Mouse (Mus musculus) lung, adult 2 months (tissue): ENCODE data around the gene Zfp280c. TPM values are rescaled to one million over a fixed set of nuclear protein-coding genes. Genes with fewer than 3 reads are reported as not detected.
A peak's percentile ranks its signal among the peaks of the same experiment; 100 is the strongest.

Experiments
- DNase-seq: peaks from one replicate; pipeline ENCODE4 v3.0.0; 2022
- H3K4me1 ChIP-seq: fragments of 200-500 bp; 2 replicates; pipeline ENCODE4 v1.6.1; 2011; ENCODE audit warnings: low read length; ENCODE audit not compliant: control insufficient read depth, insufficient read depth
- H3K4me3 ChIP-seq: fragments of 200-500 bp; replicated peaks from 2 replicates; pipeline ENCODE3; 2011; ENCODE audit warnings: low read depth, mild to moderate bottlenecking, control low read depth, low read length; ENCODE audit errors: extremely low read depth
- CTCF ChIP-seq: fragments of 200-500 bp; IDR thresholded peaks from 2 replicates; pipeline ENCODE4 v1.5.1; 2011; ENCODE audit warnings: mild to moderate bottlenecking, low read length, control low read depth; ENCODE audit not compliant: insufficient read depth
- POLR2A ChIP-seq: fragments of 200-500 bp; IDR thresholded peaks from 2 replicates; pipeline ENCODE4 v1.6.1; 2011; ENCODE audit warnings: low read depth, mild to moderate bottlenecking, control low read depth, low read length, borderline replicate concordance; ENCODE audit errors: extremely low read depth
- WGBS: fragments of 180-500 bp; shearing (Covaris S2); methylation state at CpG from one replicate; pipeline ENCODE4 v1.1.7; 2018; 5-methylcytosine and 5-hydroxymethylcytosine counted together
- polyA plus RNA-seq: library from polyadenylated mRNA; depleted of rRNA; stranded (reverse); fragments of >200 nt; gene quantifications from 2 replicates; pipeline ENCODE4 v1.2.3, GENCODE M21; 2012; rRNA removed

The Zfp280c gene
- polyA plus RNA-seq, 1 experiment = 4.1 TPM

DNA sequence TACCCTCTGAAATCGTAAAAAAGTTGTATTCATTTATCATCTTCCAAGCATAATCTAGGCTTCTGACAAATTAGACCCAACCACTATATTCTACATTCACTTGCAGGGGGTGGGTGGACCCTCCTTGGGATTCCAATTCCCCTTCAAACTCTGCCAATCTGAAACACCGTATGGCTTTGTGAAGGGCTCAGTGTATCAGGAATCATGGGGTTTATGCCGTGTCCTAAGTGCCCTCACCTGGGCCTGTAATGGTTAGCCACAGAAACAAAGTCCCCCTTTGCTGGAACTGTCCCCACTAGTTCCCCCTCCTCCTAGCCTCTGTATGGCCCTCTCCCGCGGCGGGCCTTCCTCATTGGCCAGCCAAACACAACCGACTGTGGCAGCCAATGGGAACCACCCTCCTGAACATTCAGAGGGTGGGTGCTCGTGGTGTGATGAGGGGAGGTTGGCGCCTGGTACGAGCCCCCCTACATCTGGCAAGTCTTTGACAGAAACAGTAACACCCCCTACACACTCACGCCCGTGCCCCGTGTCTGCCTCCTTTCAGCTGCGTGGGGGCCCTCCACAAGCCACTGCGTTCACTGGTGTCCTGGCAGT is 76.0 kb downstream of the Zfp280c start:
- TF ChIP-seq POLR2A (no peak), CTCF (no peak)
- no peak for DNase-seq
- 51% methylated on average over 15 of the region's 15 CpGs for WGBS
- peaks cover 4% of the 10 kb centered on the region; the same call in 1 of the 2 replicates for H3K4me1 ChIP-seq
- H3K4me3 ChIP-seq = no peak overlapping the region

DNA sequence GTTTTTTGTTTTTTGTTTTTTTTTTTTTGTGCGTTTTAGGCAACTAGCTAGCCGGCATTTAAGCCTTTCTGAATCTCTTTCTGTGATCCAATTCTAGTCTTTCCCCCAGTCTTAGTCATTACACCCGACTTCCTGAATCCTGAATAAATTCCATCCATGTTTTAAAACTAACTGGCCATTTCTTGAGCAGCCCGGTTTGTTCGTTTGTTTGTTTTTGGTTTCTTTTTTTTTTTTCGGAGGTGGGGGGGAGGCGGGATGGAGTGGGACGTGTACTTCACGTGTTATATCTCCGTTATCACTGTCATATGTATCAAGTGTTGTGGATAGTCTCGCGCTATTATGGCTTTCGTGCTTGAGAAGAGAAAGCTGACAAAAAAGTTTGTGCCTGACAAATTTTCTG is 80.5 kb downstream of the Zfp280c start:
- Histone ChIP-seq H3K4me3 (peak overlapping the region; percentile 81), H3K4me1 (no peaks in the 10 kb centered on the region)
- TF ChIP-seq CTCF (no peak), POLR2A (no peak)
- 31% methylated on average over 13 of the region's 13 CpGs for WGBS
- DNase-seq = no peak

DNA sequence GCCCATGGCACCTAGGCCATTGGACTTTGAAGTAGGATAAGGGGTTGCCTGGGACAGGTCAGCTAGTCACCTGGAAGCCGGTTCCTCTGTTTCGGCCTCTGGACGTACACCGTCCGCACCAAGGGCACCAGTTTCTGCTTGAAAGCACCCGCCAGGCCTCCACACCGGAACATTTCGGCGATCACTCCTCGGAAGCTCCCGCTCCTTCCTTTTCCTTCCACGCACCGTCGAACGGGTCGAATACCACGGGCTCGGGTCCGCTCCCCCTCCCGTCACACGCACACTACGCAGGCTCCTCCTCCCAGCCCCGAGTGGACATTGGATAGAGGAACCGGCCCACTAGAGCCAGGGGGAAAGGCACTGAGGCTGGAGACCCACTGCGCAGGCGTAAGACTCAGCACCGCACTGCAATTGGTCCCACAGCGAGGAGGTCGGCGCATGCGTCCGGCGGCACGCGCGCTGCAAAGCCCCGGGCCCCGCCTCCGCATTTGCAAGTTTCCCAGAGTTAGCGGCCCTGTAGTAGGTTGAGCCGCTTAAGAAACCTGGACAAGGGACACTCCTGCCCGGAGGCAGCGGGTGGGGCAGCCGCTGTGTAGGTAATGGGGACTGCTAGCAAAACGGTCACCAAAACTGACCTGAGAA is 81.0 kb downstream of the Zfp280c start, which contains the start of gene Aifm1:
TSS of gene Aifm1 (minus strand) at position 398 of the 642 bp plus-strand sequence.
- WGBS = 36% methylated on average over 45 of the region's 45 CpGs
- peak; percentile 64; the same call in 1 of the 2 replicates for TF ChIP-seq POLR2A
- no peak for TF ChIP-seq CTCF
- peak; percentile 79 for DNase-seq
- peak within 1 kb of the TSS; percentile 84 for H3K4me3 ChIP-seq
- H3K4me1 ChIP-seq = no peaks in the 10 kb centered on the region

DNA sequence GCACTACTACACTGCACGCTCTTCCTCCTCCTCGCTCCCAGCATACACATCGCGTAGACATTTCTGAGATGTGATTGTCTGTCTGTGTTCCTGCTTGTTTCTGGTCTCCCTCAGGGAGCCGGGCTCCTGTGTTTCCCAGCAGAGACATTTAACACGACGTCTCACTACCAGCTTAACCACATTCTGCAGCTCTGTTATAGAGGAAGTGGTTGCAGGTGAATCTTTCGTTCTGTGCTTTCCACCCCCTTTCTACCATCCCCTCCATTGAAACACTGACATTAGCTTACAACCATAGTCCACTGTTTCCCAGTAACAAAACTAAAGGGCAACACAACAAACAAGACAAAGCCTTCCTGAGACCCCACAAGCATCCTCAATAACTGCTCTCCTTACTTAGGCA is 100.5 kb downstream of the Zfp280c start:
- no peak for DNase-seq
- TF ChIP-seq CTCF = no peak
- no peak for TF ChIP-seq POLR2A
- 91% methylated on average over 8 of the region's 8 CpGs for WGBS
- H3K4me3 ChIP-seq = no peak overlapping the region
- no peaks in the 10 kb centered on the region for H3K4me1 ChIP-seq

Other genes with a start within 250 kb of the Zfp280c start
- gene Elf4, start 131.4 kb downstream of the Zfp280c start, polyA plus RNA-seq = 15.9 and 16.8 TPM in 2 replicates
- 4.3 and 10.6 TPM in 2 replicates for gene Aifm1, start 80.9 kb downstream of the Zfp280c start, polyA plus RNA-seq
- 0.61 and 0.83 TPM in 2 replicates for gene Rab33a, start 75.2 kb downstream of the Zfp280c start, polyA plus RNA-seq
- gene Slc25a14, start 28.9 kb upstream of the Zfp280c start, polyA plus RNA-seq = 2.0 and 2.8 TPM in 2 replicates
- gene Gpr119, start 80.0 kb upstream of the Zfp280c start, polyA plus RNA-seq = not detected in 2 replicates
- gene Rbmx2, start 100.5 kb upstream of the Zfp280c start, polyA plus RNA-seq = 0.74 and 2.0 TPM in 2 replicates